Mouse (Mus musculus): Measurements from ENCODE around the gene Limk2.

DNA sequence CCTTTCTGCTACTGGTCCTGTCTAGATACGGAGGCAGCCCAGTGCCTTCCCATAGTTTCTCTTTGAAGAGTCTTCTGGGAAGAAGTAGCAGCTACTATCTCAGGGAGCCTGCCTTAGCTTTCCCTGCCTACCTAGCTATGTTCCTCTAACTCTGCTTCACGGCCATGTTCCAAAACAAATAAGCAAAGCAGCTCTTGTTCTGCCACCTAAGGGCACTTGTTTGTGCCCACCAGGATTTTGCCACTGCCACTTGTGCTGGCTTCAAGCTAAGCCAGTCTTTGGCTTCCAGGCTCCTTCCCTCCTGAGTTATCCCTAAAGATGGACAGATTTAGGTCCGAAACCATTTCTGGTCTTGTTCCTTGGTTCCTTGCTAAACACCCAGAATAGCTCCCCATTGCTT, 3.1 kb upstream of the Limk2 start:
- TF ChIP-seq CTCF (IDR thresholded peaks at IDR 0.05; ENCODE audit: low read depth, low read length) (no peak), GATA1 (IDR thresholded peaks at IDR 0.05; ENCODE audit: borderline replicate concordance, low read length) (no peak), POLR2AphosphoS5 (IDR thresholded peaks at IDR 0.05; ENCODE audit: insufficient replicate concordance, low read depth, low read length) (no peak), GATA2 (IDR thresholded peaks at IDR 0.05; ENCODE audit: borderline replicate concordance, low read depth, low read length) (no peak), TAL1 (conservative IDR thresholded peaks at IDR 0.05; ENCODE audit: low read depth, low read length) (no peak)

Data from G1E (cell line).